Mouse (Mus musculus): ENCODE measurements around the gene Dgke.
"Not testable (repeated sequence)": the region's sequence is repeated elsewhere in the genome, so short reads cannot be mapped to it uniquely, and the experiment has no call there.

Gene Dgke

DNA sequence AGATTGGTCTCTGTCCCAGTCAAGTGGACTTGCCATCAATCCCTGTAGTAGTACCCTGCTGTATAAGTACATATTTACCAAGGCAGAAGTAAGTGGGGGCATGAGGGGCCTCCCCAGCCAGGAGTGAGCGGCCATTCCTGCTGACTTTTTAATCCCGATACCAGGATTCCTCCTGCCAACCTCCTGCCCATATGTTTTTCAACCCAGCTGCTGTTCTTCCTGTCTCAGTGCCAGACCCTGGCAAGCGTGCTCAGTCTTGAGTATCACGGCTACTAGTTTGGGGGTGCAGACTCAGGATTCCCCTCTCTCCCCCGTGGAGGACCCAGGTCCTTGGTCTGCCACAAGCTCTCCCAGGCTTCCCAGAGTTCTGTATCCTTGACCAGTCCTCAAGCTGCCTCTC is 64.0 kb downstream of the Dgke start:
- DNase-seq (ENCODE audit: low read depth): no peak

DNA sequence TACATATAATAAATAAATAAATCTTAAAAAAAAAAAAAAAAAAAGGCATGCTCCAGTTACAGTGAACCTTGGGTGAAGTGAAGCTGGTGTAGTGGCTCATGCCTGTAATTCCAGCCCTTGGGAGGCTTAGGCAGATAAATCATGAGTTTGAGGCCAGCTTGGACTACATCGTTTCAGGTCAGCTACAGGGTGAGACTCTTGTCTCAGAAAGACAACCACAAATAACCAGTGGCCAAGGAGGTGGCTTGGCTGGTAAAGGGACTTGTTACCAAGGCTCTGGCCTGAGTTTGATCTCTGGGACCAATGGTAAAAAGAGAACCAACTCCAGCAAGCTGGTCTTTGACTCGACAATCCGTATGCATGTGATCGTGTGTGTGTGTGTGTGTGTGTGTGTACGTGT is 64.6 kb downstream of the Dgke start:
- DNase-seq (ENCODE audit: low read depth): no peak

DNA sequence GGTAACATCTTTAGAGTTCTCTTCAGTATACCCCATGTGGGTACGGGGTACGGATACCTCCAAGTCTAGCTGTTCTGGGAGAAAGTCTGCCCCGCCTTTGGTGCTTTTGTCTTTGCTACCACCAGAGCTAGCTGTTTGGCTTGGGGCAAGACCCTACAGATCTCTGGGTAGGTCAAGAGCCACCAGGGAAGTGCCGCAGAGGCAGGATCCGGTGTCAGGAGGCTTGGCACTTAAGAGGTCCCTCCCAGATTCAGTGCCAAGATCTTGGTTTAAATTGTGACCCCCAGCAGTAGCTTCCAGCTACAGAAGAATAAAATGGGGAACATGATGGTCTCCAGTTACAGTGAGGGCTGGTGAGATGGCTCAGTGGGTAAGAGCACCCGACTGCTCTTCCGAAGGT is 65.1 kb downstream of the Dgke start:
- DNase-seq (ENCODE audit: low read depth): no peak

DNA sequence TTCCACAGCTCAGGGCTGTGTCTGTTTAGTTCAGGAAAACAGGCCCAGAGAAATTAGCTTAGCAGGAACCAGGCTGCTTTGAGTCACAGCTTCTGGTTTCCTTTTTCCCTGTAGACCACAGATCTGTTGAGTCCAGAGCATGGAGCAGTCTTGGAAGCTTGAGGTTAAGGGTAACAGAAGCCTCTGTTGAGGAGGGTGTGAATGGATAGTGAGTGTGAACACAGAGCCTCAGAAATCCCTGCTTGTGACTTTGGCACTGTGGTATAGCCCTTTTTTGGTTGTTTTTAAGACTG is 66.2 kb downstream of the Dgke start:
- no peak for DNase-seq (ENCODE audit: low read depth)

- no peak for DNase-seq (ENCODE audit: low read depth)
Observed at GRCm38 (mm10) chr11:88999723-89000526, 66.7 kb downstream of the Dgke start.

GRCm38 (mm10) chr11:88998974-88999722 is 67.5 kb downstream of the Dgke start, which contains the start of gene Trim25:
TSS of gene Trim25 (plus strand) at chr11:88999376.
- DNase-seq (ENCODE audit: low read depth): peak; percentile 69

DNA sequence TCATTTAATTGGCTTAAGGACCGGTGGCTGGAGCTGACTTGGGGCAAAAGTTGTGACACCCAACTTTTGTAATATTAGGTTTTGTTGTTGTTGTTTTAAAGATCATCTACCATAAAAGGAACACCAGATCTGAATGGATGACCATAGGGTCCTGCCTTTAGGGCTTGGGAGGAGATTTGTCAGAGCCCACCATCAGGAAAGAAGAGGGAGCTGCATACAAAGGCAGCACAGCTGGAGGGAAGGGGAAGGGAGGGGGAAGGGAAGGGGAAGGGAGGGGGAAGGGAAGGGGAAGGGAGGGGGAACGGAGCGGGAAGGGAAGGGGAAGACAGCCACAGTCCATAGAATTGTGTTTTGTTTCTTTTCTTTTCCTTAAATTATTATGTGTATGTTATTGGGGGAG is 68.2 kb downstream of the Dgke start:
- DNase-seq (ENCODE audit: low read depth): no peak

- not testable (repeated sequence) for DNase-seq (ENCODE audit: low read depth)
Observed at GRCm38 (mm10) chr11:88997343-88997742, 69.3 kb downstream of the Dgke start.

DNA sequence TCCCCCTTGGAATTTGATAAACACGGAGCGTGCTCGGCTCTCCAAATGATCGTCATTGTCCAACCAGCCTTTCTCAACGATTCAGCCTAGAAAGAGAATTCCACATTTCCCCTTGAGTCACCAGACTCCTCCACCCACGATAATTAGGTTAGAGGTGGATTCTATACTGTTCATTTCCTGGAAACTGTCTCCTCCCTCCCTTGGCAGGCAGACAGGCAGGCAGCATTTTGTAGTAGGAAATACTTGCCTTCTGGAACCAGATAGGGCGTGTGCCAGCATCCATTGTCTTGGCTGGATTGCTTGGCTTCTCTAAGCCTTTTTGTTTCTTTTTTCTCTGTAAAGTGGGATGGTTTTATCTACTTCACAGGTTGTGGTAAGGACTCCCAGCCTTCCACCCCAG is 70.2 kb downstream of the Dgke start:
- no peak for DNase-seq (ENCODE audit: low read depth)

DNA sequence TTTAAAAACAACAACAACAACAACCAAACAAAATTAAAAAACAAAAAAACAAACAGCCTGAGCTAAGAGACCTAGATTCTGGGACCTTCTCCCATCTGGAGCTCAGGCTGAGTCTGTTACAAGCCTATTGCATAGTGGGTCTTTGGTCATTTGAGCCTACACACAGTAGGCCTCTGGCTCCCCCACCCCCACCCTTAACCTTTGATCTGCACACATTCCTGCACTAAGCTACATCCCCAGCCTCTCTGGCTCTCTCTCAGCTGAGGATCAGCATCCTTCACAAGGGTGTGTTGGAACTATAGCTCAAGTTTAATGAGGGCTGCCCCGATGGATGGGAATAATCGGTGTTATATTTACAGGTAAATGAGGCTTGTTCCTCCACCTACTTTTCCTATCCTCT is 71.0 kb downstream of the Dgke start:
- no peak for DNase-seq (ENCODE audit: low read depth)

DNA sequence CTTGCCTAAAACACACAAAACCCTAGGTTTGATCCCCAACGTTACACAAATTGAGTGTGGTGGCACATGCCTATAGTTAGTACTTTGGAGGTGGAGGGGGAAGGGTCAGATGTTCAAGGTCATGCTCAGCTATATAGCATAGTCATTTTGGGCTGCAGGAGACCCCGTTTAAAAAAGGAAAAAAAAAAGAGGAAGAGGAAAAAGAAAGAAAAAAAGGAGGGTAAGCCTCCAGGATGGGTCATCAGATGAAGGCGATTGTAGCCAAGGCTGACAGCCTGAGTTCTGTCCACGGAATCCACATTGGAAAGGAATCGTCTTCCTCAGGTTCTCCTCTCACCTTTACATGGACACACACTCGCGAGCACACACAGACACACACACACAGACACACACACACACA is 72.2 kb downstream of the Dgke start:
- no peak for DNase-seq (ENCODE audit: low read depth)

GRCm38 (mm10) chr11:88993625-88994024 is 73.0 kb downstream of the Dgke start:
- DNase-seq (ENCODE audit: low read depth): peak; percentile 46

- DNase-seq (ENCODE audit: low read depth): no peak
Observed at GRCm38 (mm10) chr11:88993186-88993585, 73.5 kb downstream of the Dgke start.

- DNase-seq (ENCODE audit: low read depth): no peak
Observed at GRCm38 (mm10) chr11:88989530-88989929, 77.1 kb downstream of the Dgke start.

GRCm38 (mm10) chr11:88988956-88989355 is 77.7 kb downstream of the Dgke start:
- no peak for DNase-seq (ENCODE audit: low read depth)

DNA sequence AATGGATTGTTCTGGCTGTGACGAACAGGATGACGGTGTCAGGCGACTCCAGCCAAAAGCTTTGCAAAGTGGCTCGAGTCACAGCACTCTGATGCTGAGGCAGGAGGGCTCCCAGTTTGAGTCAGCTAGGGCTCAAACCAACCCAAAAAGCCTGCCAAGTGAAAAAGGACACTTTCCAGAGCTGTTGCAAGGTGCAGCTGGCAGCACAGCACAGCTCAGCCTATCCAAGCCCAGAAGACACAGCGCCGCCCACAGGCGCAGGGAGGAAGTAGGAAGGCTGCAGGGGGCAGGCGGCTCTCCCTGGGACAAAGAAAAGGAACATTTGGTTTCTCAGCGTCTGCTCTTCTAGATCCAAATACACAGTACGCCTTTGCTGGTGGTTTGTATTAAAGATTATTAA is 80.0 kb downstream of the Dgke start:
- no peak for DNase-seq (ENCODE audit: low read depth)

Measured in fibroblast of lung, adult 2 months (primary cell).